Mouse (Mus musculus) intestine, embryonic 16.5 days (tissue): Measurements from ENCODE around the gene Zswim4. TPM values are rescaled to one million over a fixed set of nuclear protein-coding genes. Genes with fewer than 3 reads are reported as not detected.

Experiments
- ATAC-seq: fragments of 200-750 bp; cut with Nextera tagmentation; 2 replicates; pipeline ENCODE4 v1.8.0; 2017; ENCODE audit warnings: moderate TSS enrichment, moderate library complexity
- H3K27ac ChIP-seq: fragments of 300-500 bp; sonication (generic); 2 replicates; pipeline ENCODE4 v1.5.1; 2014; ENCODE audit warnings: mild to moderate bottlenecking, low read length
- H3K27me3 ChIP-seq: fragments of 300-500 bp; sonication (generic); replicated peaks from 2 replicates; pipeline ENCODE4 v1.6.1; 2014; ENCODE audit warnings: low read length, control low read depth, mixed read lengths; ENCODE audit not compliant: control insufficient read depth, insufficient read depth
- H3K36me3 ChIP-seq: fragments of 300-500 bp; sonication (generic); 2 replicates; pipeline ENCODE4 v1.6.1; 2014; ENCODE audit warnings: low read length, control low read depth; ENCODE audit not compliant: control insufficient read depth, insufficient read depth
- H3K4me1 ChIP-seq: fragments of 300-500 bp; sonication (generic); 2 replicates; pipeline ENCODE4 v1.6.1; 2014; ENCODE audit warnings: low read length, control low read depth, mixed read lengths; ENCODE audit not compliant: control insufficient read depth, insufficient read depth
- H3K4me2 ChIP-seq: fragments of 300-500 bp; sonication (generic); 2 replicates; pipeline ENCODE4 v1.6.1; 2014; ENCODE audit warnings: low read depth, low read length, control low read depth
- H3K4me3 ChIP-seq: fragments of 300-500 bp; sonication (generic); 2 replicates; pipeline ENCODE4 v1.5.1; 2014; ENCODE audit warnings: mild to moderate bottlenecking, low read length
- H3K9ac ChIP-seq: fragments of 300-500 bp; sonication (generic); 2 replicates; pipeline ENCODE4 v1.6.1; 2014; ENCODE audit warnings: low read depth, low read length
- H3K9me3 ChIP-seq: fragments of 300-500 bp; sonication (generic); 2 replicates; pipeline ENCODE4 v1.6.1; 2016; ENCODE audit warnings: low read length, control low read depth; ENCODE audit not compliant: control insufficient read depth
- WGBS: fragments of 180-500 bp; shearing (Covaris S2); extraction: QIAGEN DNeasy Blood & Tissue Kit; methylation state at CpG from one replicate; pipeline ENCODE4 v1.1.7; 2014; 5-methylcytosine and 5-hydroxymethylcytosine counted together
- polyA plus RNA-seq: library from polyadenylated mRNA; unstranded; fragments of >200 nt; fragmentation: Nextera tagmentation; extraction: Ambion mirVana; gene quantifications from 2 replicates; pipeline ENCODE4 v1.2.1, GENCODE M21; 2015

The Zswim4 gene
- polyA plus RNA-seq, 1 experiment from 2014 or later = 7.1 TPM

- H3K27ac ChIP-seq = peak within 1 kb of the TSS; percentile 89
- ATAC-seq = peak; percentile 91
- H3K27me3 ChIP-seq = no peaks in the 10 kb centered on the region
- peak within 1 kb of the TSS; percentile 95 for H3K4me3 ChIP-seq
- WGBS = under 1% methylated on average over 64 of the region's 64 CpGs
- peaks cover 38% of the 10 kb centered on the region for H3K36me3 ChIP-seq
- peak within 1 kb of the TSS; percentile 92 for H3K9ac ChIP-seq
- H3K9me3 ChIP-seq = no peaks in the 10 kb centered on the region
- peak within 1 kb of the TSS; percentile 95 for H3K4me2 ChIP-seq
- H3K4me1 ChIP-seq = peaks cover 15% of the 10 kb centered on the region
Measured at GRCm38 (mm10) chr8:84256822-84257610, 20.2 kb upstream of the Zswim4 start, which contains the start of gene Mri1. Gene Mri1, minus strand, starts transcription at chr8:84257326.

- WGBS = 12% methylated on average over 6 of the region's 6 CpGs
- Histone ChIP-seq H3K27me3 (no peaks in the 10 kb centered on the region), H3K4me3 (peak overlapping the region; percentile 95), H3K9me3 (no peaks in the 10 kb centered on the region), H3K4me1 (peaks cover 15% of the 10 kb centered on the region), H3K4me2 (peak overlapping the region; percentile 95), H3K9ac (peak overlapping the region; percentile 92), H3K36me3 (peaks cover 32% of the 10 kb centered on the region), H3K27ac (peak overlapping the region; percentile 89)
- peak; percentile 71 for ATAC-seq
Measured at GRCm38 (mm10) chr8:84256458-84256821, 19.6 kb upstream of the Zswim4 start.

- Histone ChIP-seq H3K27ac (no peak overlapping the region; the same call in 1 of the 2 replicates), H3K4me3 (peak overlapping the region; percentile 95), H3K4me1 (peaks cover 15% of the 10 kb centered on the region), H3K27me3 (no peaks in the 10 kb centered on the region), H3K9me3 (no peaks in the 10 kb centered on the region), H3K4me2 (peak overlapping the region; percentile 95), H3K9ac (peak overlapping the region; percentile 92), H3K36me3 (peaks cover 32% of the 10 kb centered on the region)
- WGBS = 81% methylated on average over 3 of the region's 3 CpGs
- no peak for ATAC-seq
Measured at GRCm38 (mm10) chr8:84255858-84256257, 19.0 kb upstream of the Zswim4 start.

- WGBS = 3% methylated on average over 52 of the region's 52 CpGs
- Histone ChIP-seq H3K36me3 (peaks cover 34% of the 10 kb centered on the region), H3K9ac (peak within 1 kb of the TSS; percentile 73), H3K9me3 (no peaks in the 10 kb centered on the region), H3K27ac (peak within 1 kb of the TSS; percentile 43), H3K4me2 (peak within 1 kb of the TSS; percentile 60), H3K27me3 (no peaks in the 10 kb centered on the region), H3K4me1 (no peaks in the 10 kb centered on the region), H3K4me3 (peak within 1 kb of the TSS; percentile 58)
- ATAC-seq = peak; percentile 97
Measured at GRCm38 (mm10) chr8:84249257-84250170, 12.7 kb upstream of the Zswim4 start, which contains the start of gene D8Ertd738e. Gene D8Ertd738e, minus strand, starts transcription at chr8:84249719.

- Histone ChIP-seq H3K4me3 (no peak overlapping the region), H3K9me3 (no peaks in the 10 kb centered on the region), H3K36me3 (peaks cover 15% of the 10 kb centered on the region), H3K27ac (no peak overlapping the region), H3K4me2 (no peak overlapping the region), H3K9ac (no peak overlapping the region), H3K27me3 (no peaks in the 10 kb centered on the region), H3K4me1 (peaks cover 5% of the 10 kb centered on the region; the same call in 1 of the 2 replicates)
- WGBS = 54% methylated on average over 2 of the region's 2 CpGs
- ATAC-seq = no peak
Measured at GRCm38 (mm10) chr8:84241821-84242220, 5.0 kb upstream of the Zswim4 start.

GRCm38 (mm10) chr8:84241167-84241566, 4.3 kb upstream of the Zswim4 start:
- Histone ChIP-seq H3K9me3 (no peaks in the 10 kb centered on the region), H3K4me1 (peaks cover 7% of the 10 kb centered on the region), H3K27me3 (no peaks in the 10 kb centered on the region), H3K4me3 (no peak overlapping the region), H3K9ac (no peak overlapping the region), H3K4me2 (no peak overlapping the region), H3K36me3 (peaks cover 8% of the 10 kb centered on the region; the same call in 1 of the 2 replicates), H3K27ac (no peak overlapping the region)
- 53% methylated on average over 6 of the region's 6 CpGs for WGBS
- ATAC-seq = no peak

- Histone ChIP-seq H3K9me3 (no peaks in the 10 kb centered on the region), H3K9ac (peak overlapping the region; percentile 76), H3K27ac (peak overlapping the region; percentile 74), H3K36me3 (no peaks in the 10 kb centered on the region), H3K4me2 (peak overlapping the region; percentile 76), H3K4me1 (peaks cover 13% of the 10 kb centered on the region), H3K27me3 (no peaks in the 10 kb centered on the region), H3K4me3 (peak overlapping the region; percentile 66)
- peak; percentile 4; the same call in 1 of the 2 replicates for ATAC-seq
- WGBS = 15% methylated on average over 19 of the region's 19 CpGs
Measured at GRCm38 (mm10) chr8:84237542-84238229, 831 bp upstream of the Zswim4 start.

- Histone ChIP-seq H3K9me3 (no peaks in the 10 kb centered on the region), H3K4me1 (peaks cover 13% of the 10 kb centered on the region), H3K4me2 (peak overlapping the region; percentile 92), H3K36me3 (no peaks in the 10 kb centered on the region), H3K4me3 (peak overlapping the region; percentile 93), H3K9ac (peak overlapping the region; percentile 97), H3K27me3 (no peaks in the 10 kb centered on the region), H3K27ac (peak overlapping the region; percentile 37)
- under 1% methylated on average over 29 of the region's 30 CpGs for WGBS
- peak; percentile 7 for ATAC-seq
Measured at GRCm38 (mm10) chr8:84236410-84236997, 351 bp downstream of the Zswim4 start.
